Mouse (Mus musculus): ENCODE measurements at regions not wholly inside any gene's neighbourhood (a gene's known extent, or its start where the extent isn't known, plus 50 kb on each side); places are given as distances from the start of the nearest gene placed in this dataset.

GRCm38 (mm10) chr9:94361877-94362697 lies 175.8 kb downstream of the 1190002N15Rik start:
- TF ChIP-seq TCF12 (IDR thresholded peaks at IDR 0.05; ENCODE audit: insufficient read depth, poor library complexity, severe bottlenecking): no peak
- no peak for TF ChIP-seq POLR2A (IDR thresholded peaks at IDR 0.05; ENCODE audit: insufficient read length, low read depth)
- no peak for TF ChIP-seq SRF (IDR thresholded peaks at IDR 0.05; ENCODE audit: control insufficient read depth, insufficient read length, low read depth)
- TF ChIP-seq TCF3 (IDR thresholded peaks at IDR 0.05; ENCODE audit: insufficient read length, low read depth): no peak
